Mouse (Mus musculus): ENCODE results near the gene Tapbp. TPM values are rescaled to one million over a fixed set of nuclear protein-coding genes. Genes with fewer than 3 reads are reported as not detected.

The Tapbp gene
- polyA plus RNA-seq (2014; fragmentation: Illumina TruSeq; extraction: RNeasy Lipid Tissue Mini Kit (QIAGEN cat#74804); ENCODE audit: low read depth, low replicate concordance): 43.1 TPM

GRCm38 (mm10) chr17:33915671-33916250, at the start of gene Tapbp, which contains the start of gene Zbtb22:
Gene Tapbp, plus strand, starts transcription at chr17:33915899.
Gene Zbtb22, plus strand, starts transcription at chr17:33915904.

GRCm38 (mm10) chr17:33873537-33873936, 42.2 kb upstream of the Tapbp start, which contains the start of gene Gm7029:
Gene Gm7029, plus strand, starts transcription at chr17:33873837.

GRCm38 (mm10) chr17:33890533-33891059, 25.1 kb upstream of the Tapbp start, which contains the start of gene Kifc1:
Gene Kifc1, minus strand, starts transcription at chr17:33890661.

GRCm38 (mm10) chr17:33904835-33905234, 10.9 kb upstream of the Tapbp start, which contains the start of gene Platr17:
Gene Platr17, plus strand, starts transcription at chr17:33905135.

GRCm38 (mm10) chr17:33909077-33909868, 6.4 kb upstream of the Tapbp start, which contains the start of gene Daxx:
Gene Daxx, plus strand, starts transcription at chr17:33909414.

GRCm38 (mm10) chr17:33929371-33930279, 13.9 kb downstream of the Tapbp start, which contains the start of gene Rgl2:
Gene Rgl2, plus strand, starts transcription at chr17:33929543.

GRCm38 (mm10) chr17:33940206-33940805, 24.6 kb downstream of the Tapbp start, which contains the start of the genes Pfdn6 and Wdr46:
Gene Pfdn6, minus strand, starts transcription at chr17:33940343.
Gene Wdr46, plus strand, starts transcription at chr17:33940660.

GRCm38 (mm10) chr17:33951021-33951946, 35.6 kb downstream of the Tapbp start, which contains the start of gene B3galt4:
Gene B3galt4, minus strand, starts transcription at chr17:33951488.

GRCm38 (mm10) chr17:33955555-33956214, 40.0 kb downstream of the Tapbp start, which contains the start of the genes Vps52 and Rps18:
Gene Vps52, plus strand, starts transcription at chr17:33955812.
Gene Rps18, minus strand, starts transcription at chr17:33956001.

Other genes starting within 250 kb of the Tapbp start
- 396 TPM for gene Hnrnpm, start 229.0 kb upstream of the Tapbp start, polyA plus RNA-seq (2014; fragmentation: Illumina TruSeq; extraction: RNeasy Lipid Tissue Mini Kit (QIAGEN cat#74804); ENCODE audit: low read depth, low replicate concordance)
- 39.7 TPM for gene March2, start 197.2 kb upstream of the Tapbp start, polyA plus RNA-seq (2014; fragmentation: Illumina TruSeq; extraction: RNeasy Lipid Tissue Mini Kit (QIAGEN cat#74804); ENCODE audit: low read depth, low replicate concordance)
- 40.2 TPM for gene Rab11b, start 155.4 kb upstream of the Tapbp start, polyA plus RNA-seq (2014; fragmentation: Illumina TruSeq; extraction: RNeasy Lipid Tissue Mini Kit (QIAGEN cat#74804); ENCODE audit: low read depth, low replicate concordance)
- 4.9 TPM for gene Angptl4, start 134.1 kb upstream of the Tapbp start, polyA plus RNA-seq (2014; fragmentation: Illumina TruSeq; extraction: RNeasy Lipid Tissue Mini Kit (QIAGEN cat#74804); ENCODE audit: low read depth, low replicate concordance)
- gene Kank3, start 105.4 kb upstream of the Tapbp start, polyA plus RNA-seq (2014; fragmentation: Illumina TruSeq; extraction: RNeasy Lipid Tissue Mini Kit (QIAGEN cat#74804); ENCODE audit: low read depth, low replicate concordance): 17.0 TPM
- 62.1 TPM for gene Rps28, start 91.3 kb upstream of the Tapbp start, polyA plus RNA-seq (2014; fragmentation: Illumina TruSeq; extraction: RNeasy Lipid Tissue Mini Kit (QIAGEN cat#74804); ENCODE audit: low read depth, low replicate concordance)
- gene Ndufa7, start 91.3 kb upstream of the Tapbp start, polyA plus RNA-seq (2014; fragmentation: Illumina TruSeq; extraction: RNeasy Lipid Tissue Mini Kit (QIAGEN cat#74804); ENCODE audit: low read depth, low replicate concordance): 29.1 TPM
- 7.3 TPM for gene Cd320, start 72.8 kb upstream of the Tapbp start, polyA plus RNA-seq (2014; fragmentation: Illumina TruSeq; extraction: RNeasy Lipid Tissue Mini Kit (QIAGEN cat#74804); ENCODE audit: low read depth, low replicate concordance)
- not detected for gene Gm7029, start 42.1 kb upstream of the Tapbp start, polyA plus RNA-seq (2014; fragmentation: Illumina TruSeq; extraction: RNeasy Lipid Tissue Mini Kit (QIAGEN cat#74804); ENCODE audit: low read depth, low replicate concordance)
- gene Kifc1, start 25.2 kb upstream of the Tapbp start, polyA plus RNA-seq (2014; fragmentation: Illumina TruSeq; extraction: RNeasy Lipid Tissue Mini Kit (QIAGEN cat#74804); ENCODE audit: low read depth, low replicate concordance): not detected
- gene Platr17, start 10.8 kb upstream of the Tapbp start, polyA plus RNA-seq (2014; fragmentation: Illumina TruSeq; extraction: RNeasy Lipid Tissue Mini Kit (QIAGEN cat#74804); ENCODE audit: low read depth, low replicate concordance): not detected
- gene Daxx, start 6.5 kb upstream of the Tapbp start, polyA plus RNA-seq (2014; fragmentation: Illumina TruSeq; extraction: RNeasy Lipid Tissue Mini Kit (QIAGEN cat#74804); ENCODE audit: low read depth, low replicate concordance): 9.9 TPM
- 1.3 TPM for gene Zbtb22, start within 50 bp of the Tapbp start, polyA plus RNA-seq (2014; fragmentation: Illumina TruSeq; extraction: RNeasy Lipid Tissue Mini Kit (QIAGEN cat#74804); ENCODE audit: low read depth, low replicate concordance)
- gene Rgl2, start 13.6 kb downstream of the Tapbp start, polyA plus RNA-seq (2014; fragmentation: Illumina TruSeq; extraction: RNeasy Lipid Tissue Mini Kit (QIAGEN cat#74804); ENCODE audit: low read depth, low replicate concordance): 3.8 TPM
- gene Pfdn6, start 24.4 kb downstream of the Tapbp start, polyA plus RNA-seq (2014; fragmentation: Illumina TruSeq; extraction: RNeasy Lipid Tissue Mini Kit (QIAGEN cat#74804); ENCODE audit: low read depth, low replicate concordance): 14.8 TPM
- 0.70 TPM for gene Wdr46, start 24.8 kb downstream of the Tapbp start, polyA plus RNA-seq (2014; fragmentation: Illumina TruSeq; extraction: RNeasy Lipid Tissue Mini Kit (QIAGEN cat#74804); ENCODE audit: low read depth, low replicate concordance)
- gene B3galt4, start 35.6 kb downstream of the Tapbp start, polyA plus RNA-seq (2014; fragmentation: Illumina TruSeq; extraction: RNeasy Lipid Tissue Mini Kit (QIAGEN cat#74804); ENCODE audit: low read depth, low replicate concordance): 0.35 TPM
- 6.1 TPM for gene Vps52, start 39.9 kb downstream of the Tapbp start, polyA plus RNA-seq (2014; fragmentation: Illumina TruSeq; extraction: RNeasy Lipid Tissue Mini Kit (QIAGEN cat#74804); ENCODE audit: low read depth, low replicate concordance)
- 17.8 TPM for gene Rps18, start 40.1 kb downstream of the Tapbp start, polyA plus RNA-seq (2014; fragmentation: Illumina TruSeq; extraction: RNeasy Lipid Tissue Mini Kit (QIAGEN cat#74804); ENCODE audit: low read depth, low replicate concordance)
- gene H2-K1, start 84.4 kb downstream of the Tapbp start, polyA plus RNA-seq (2014; fragmentation: Illumina TruSeq; extraction: RNeasy Lipid Tissue Mini Kit (QIAGEN cat#74804); ENCODE audit: low read depth, low replicate concordance): 201 TPM
- gene Ring1, start 108.8 kb downstream of the Tapbp start, polyA plus RNA-seq (2014; fragmentation: Illumina TruSeq; extraction: RNeasy Lipid Tissue Mini Kit (QIAGEN cat#74804); ENCODE audit: low read depth, low replicate concordance): 1.9 TPM
- gene H2-Ke6, start 112.2 kb downstream of the Tapbp start, polyA plus RNA-seq (2014; fragmentation: Illumina TruSeq; extraction: RNeasy Lipid Tissue Mini Kit (QIAGEN cat#74804); ENCODE audit: low read depth, low replicate concordance): 6.8 TPM
- 0.82 TPM for gene Slc39a7, start 115.8 kb downstream of the Tapbp start, polyA plus RNA-seq (2014; fragmentation: Illumina TruSeq; extraction: RNeasy Lipid Tissue Mini Kit (QIAGEN cat#74804); ENCODE audit: low read depth, low replicate concordance)
- gene Rxrb, start 115.9 kb downstream of the Tapbp start, polyA plus RNA-seq (2014; fragmentation: Illumina TruSeq; extraction: RNeasy Lipid Tissue Mini Kit (QIAGEN cat#74804); ENCODE audit: low read depth, low replicate concordance): 0.99 TPM
- gene Col11a2, start 123.5 kb downstream of the Tapbp start, polyA plus RNA-seq (2014; fragmentation: Illumina TruSeq; extraction: RNeasy Lipid Tissue Mini Kit (QIAGEN cat#74804); ENCODE audit: low read depth, low replicate concordance): not detected
- not detected for gene H2-Oa, start 176.4 kb downstream of the Tapbp start, polyA plus RNA-seq (2014; fragmentation: Illumina TruSeq; extraction: RNeasy Lipid Tissue Mini Kit (QIAGEN cat#74804); ENCODE audit: low read depth, low replicate concordance)
- gene H2-DMa, start 203.6 kb downstream of the Tapbp start, polyA plus RNA-seq (2014; fragmentation: Illumina TruSeq; extraction: RNeasy Lipid Tissue Mini Kit (QIAGEN cat#74804); ENCODE audit: low read depth, low replicate concordance): not detected
- gene Brd2, start 206.7 kb downstream of the Tapbp start, polyA plus RNA-seq (2014; fragmentation: Illumina TruSeq; extraction: RNeasy Lipid Tissue Mini Kit (QIAGEN cat#74804); ENCODE audit: low read depth, low replicate concordance): 272 TPM
- gene H2-DMb2, start 227.4 kb downstream of the Tapbp start, polyA plus RNA-seq (2014; fragmentation: Illumina TruSeq; extraction: RNeasy Lipid Tissue Mini Kit (QIAGEN cat#74804); ENCODE audit: low read depth, low replicate concordance): not detected
- 2.0 TPM for gene H2-DMb1, start 237.2 kb downstream of the Tapbp start, polyA plus RNA-seq (2014; fragmentation: Illumina TruSeq; extraction: RNeasy Lipid Tissue Mini Kit (QIAGEN cat#74804); ENCODE audit: low read depth, low replicate concordance)